Mouse (Mus musculus) ovary, postnatal 14 days (tissue): ENCODE results near the gene Ubl3.
A peak's percentile ranks its signal among the peaks of the same experiment; 100 is the strongest.

ENCODE experiments used
- DNase-seq: peaks from one replicate; pipeline ENCODE4 v3.0.0; 2022; ENCODE audit warnings: low spot score

Gene Ubl3

GRCm38 (mm10) chr5:148523202-148523971, 29.2 kb downstream of the Ubl3 start:
- DNase-seq = no peak

GRCm38 (mm10) chr5:148522378-148522777, 30.2 kb downstream of the Ubl3 start:
- no peak for DNase-seq

GRCm38 (mm10) chr5:148517445-148517844, 35.1 kb downstream of the Ubl3 start:
- no peak for DNase-seq

GRCm38 (mm10) chr5:148512042-148512640, 40.4 kb downstream of the Ubl3 start:
- DNase-seq = no peak

GRCm38 (mm10) chr5:148510265-148510664, 42.3 kb downstream of the Ubl3 start:
- no peak for DNase-seq

- no peak for DNase-seq
Measured at GRCm38 (mm10) chr5:148509731-148510130, 42.9 kb downstream of the Ubl3 start.

GRCm38 (mm10) chr5:148508901-148509604, 43.5 kb downstream of the Ubl3 start:
- DNase-seq = no peak

- DNase-seq = no peak
Measured at GRCm38 (mm10) chr5:148505381-148505780, 47.2 kb downstream of the Ubl3 start.

- DNase-seq = no peak
Measured at GRCm38 (mm10) chr5:148502237-148502636, 50.4 kb downstream of the Ubl3 start.

- DNase-seq = no peak
Measured at GRCm38 (mm10) chr5:148501228-148501957, 51.2 kb downstream of the Ubl3 start.

GRCm38 (mm10) chr5:148500516-148500915, 52.1 kb downstream of the Ubl3 start:
- no peak for DNase-seq

- DNase-seq = no peak
Measured at GRCm38 (mm10) chr5:148499616-148500015, 53.0 kb downstream of the Ubl3 start.

- no peak for DNase-seq
Measured at GRCm38 (mm10) chr5:148495991-148496390, 56.6 kb downstream of the Ubl3 start.

- DNase-seq = no peak
Measured at GRCm38 (mm10) chr5:148495173-148495572, 57.4 kb downstream of the Ubl3 start.

- no peak for DNase-seq
Measured at GRCm38 (mm10) chr5:148494249-148494648, 58.3 kb downstream of the Ubl3 start.

GRCm38 (mm10) chr5:148493025-148493424, 59.6 kb downstream of the Ubl3 start:
- no peak for DNase-seq

- no peak for DNase-seq
Measured at GRCm38 (mm10) chr5:148490391-148490790, 62.2 kb downstream of the Ubl3 start.

GRCm38 (mm10) chr5:148489724-148490193, 62.8 kb downstream of the Ubl3 start:
- peak; percentile 42 for DNase-seq

GRCm38 (mm10) chr5:148488891-148489723, 63.5 kb downstream of the Ubl3 start:
- DNase-seq = no peak

- no peak for DNase-seq
Measured at GRCm38 (mm10) chr5:148486202-148486601, 66.4 kb downstream of the Ubl3 start.

- DNase-seq = no peak
Measured at GRCm38 (mm10) chr5:148481745-148482144, 70.8 kb downstream of the Ubl3 start.
